Mouse (Mus musculus): ENCODE results near the gene Josd2. TPM values are rescaled to one million over a fixed set of nuclear protein-coding genes. Genes with fewer than 3 reads are reported as not detected.

The Josd2 gene
- polyA plus RNA-seq (2012; rRNA removed), result 92.8 and 129 TPM in 2 replicates

DNA sequence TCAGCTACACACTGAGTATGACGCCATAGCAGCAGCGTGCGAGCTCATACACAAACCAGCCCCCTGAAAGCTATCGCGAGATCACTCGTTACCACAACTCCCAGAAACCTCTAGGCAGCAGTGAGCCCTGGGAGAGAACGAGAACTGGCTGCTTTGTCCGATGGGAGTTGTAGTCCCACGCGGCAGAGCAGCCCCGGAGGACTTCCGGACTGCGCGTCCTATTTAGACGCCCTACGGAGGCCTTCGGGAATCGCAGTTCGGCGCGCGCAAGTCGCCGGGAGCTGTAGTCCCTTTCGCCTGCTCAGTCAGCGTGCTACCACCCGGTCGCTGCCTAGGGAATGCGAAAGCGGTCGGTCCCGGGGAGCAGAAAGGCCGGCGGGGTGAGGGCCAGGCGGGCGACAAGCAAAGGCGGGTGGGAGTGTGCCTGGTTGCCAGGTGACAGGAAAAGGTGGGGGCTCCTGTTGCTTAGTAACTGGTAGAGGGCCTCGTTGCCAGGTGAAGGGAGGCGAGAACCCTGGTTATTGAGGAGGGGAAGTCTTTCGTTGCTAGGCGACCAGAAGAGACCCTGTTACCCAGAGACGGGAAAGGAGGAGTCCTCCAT is at the start of gene Josd2:
TSS of gene Josd2 (plus strand) at position 170 of the 601 bp plus-strand sequence.
- TF ChIP-seq CTCF (conservative IDR thresholded peaks at IDR 0.05; ENCODE audit: insufficient read depth, insufficient read length, low read depth, low read length) (no peak), POLR2A (IDR thresholded peaks at IDR 0.05; ENCODE audit: low read depth, low read length) (no peak)
- no peaks in the 10 kb centered on the region for H3K4me1 ChIP-seq (ENCODE audit: control insufficient read depth, insufficient read depth, low read length)
- WGBS, result 1% methylated on average over 42 of the region's 42 CpGs
- H3K36me3 ChIP-seq (ENCODE audit: control insufficient read depth, insufficient read depth, low read length), result no peaks in the 10 kb centered on the region
- DNase-seq, result peak; percentile 99
- H3K27me3 ChIP-seq (replicated peaks; ENCODE audit: control insufficient read depth, insufficient read depth, low read length), result no peaks in the 10 kb centered on the region
- no peak within 1 kb of the TSS for H3K27ac ChIP-seq (ENCODE audit: insufficient read depth, low read depth, low read length)
- peak within 1 kb of the TSS; percentile 67 for H3K4me3 ChIP-seq (ENCODE audit: insufficient read depth, low read depth, low read length)

DNA sequence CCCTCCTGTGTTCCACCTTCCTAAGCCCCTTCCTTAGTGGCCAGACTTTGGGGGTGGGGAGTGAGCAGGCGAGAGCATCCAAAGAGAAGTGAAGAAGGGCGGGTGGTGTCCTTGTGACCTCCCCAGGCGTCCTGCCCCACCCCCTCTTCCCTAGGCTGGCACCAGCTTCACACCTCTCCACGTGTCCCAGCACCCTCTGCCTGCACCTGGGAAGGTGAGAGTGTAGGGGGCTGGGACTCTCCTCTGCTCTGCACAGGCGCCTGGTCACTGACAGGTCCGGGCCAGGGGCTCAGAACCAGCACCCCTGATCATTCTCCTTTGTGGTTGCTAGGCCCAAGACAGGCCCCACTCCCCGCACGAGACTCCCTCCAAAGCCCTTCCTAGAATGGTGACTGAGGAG is 40.1 kb upstream of the Josd2 start:
- Histone ChIP-seq H3K36me3 (ENCODE audit: control insufficient read depth, insufficient read depth, low read length) (no peaks in the 10 kb centered on the region), H3K4me3 (ENCODE audit: insufficient read depth, low read depth, low read length) (no peak overlapping the region), H3K27me3 (replicated peaks; ENCODE audit: control insufficient read depth, insufficient read depth, low read length) (peaks cover 2% of the 10 kb centered on the region; the same call in 1 of the 2 replicates), H3K4me1 (ENCODE audit: control insufficient read depth, insufficient read depth, low read length) (no peaks in the 10 kb centered on the region), H3K27ac (ENCODE audit: insufficient read depth, low read depth, low read length) (no peak overlapping the region)
- 15% methylated on average over 8 of the region's 8 CpGs for WGBS
- TF ChIP-seq CTCF (conservative IDR thresholded peaks at IDR 0.05; ENCODE audit: insufficient read depth, insufficient read length, low read depth, low read length), result no peak
- TF ChIP-seq POLR2A (IDR thresholded peaks at IDR 0.05; ENCODE audit: low read depth, low read length), result no peak
- DNase-seq, result no peak

DNA sequence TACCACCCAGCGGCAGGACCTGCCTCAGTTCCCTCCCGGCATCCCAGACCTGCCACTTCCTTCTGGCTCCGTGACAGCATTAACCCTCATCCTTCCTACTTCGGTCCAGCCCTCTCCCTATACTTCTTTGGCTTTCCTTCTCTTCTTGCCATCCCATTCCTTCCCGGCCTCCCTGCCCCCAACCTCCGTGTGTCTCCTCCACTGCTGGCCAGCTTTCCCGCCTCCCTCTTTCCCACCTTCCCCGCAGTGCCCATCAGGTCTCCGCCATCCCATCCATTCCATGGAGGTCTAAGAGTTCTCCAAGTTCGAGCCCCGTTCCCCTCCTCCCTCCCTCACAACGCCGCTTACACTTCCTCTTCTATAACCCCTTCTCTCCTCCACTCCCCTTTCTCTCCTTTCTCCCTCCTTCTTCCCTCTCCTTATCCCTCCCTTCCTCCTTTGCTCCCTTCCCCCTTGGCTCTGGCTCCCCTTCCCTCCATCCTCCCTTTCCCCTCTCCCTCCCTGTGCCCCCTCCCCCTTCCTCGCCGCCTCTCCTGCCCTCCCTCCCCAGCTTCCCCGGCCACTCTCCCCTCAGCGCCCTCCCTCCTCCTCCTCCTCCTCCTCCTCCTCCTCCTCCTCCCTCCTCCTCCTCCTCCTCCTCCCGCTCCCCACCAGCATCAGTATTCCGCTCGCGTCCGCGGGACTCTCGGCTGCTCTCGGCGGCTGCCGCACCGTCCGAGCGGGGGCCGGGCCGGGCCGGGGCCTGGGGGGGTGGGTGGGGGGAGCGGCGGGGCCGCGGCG is 39.4 kb upstream of the Josd2 start:
- Histone ChIP-seq H3K27me3 (replicated peaks; ENCODE audit: control insufficient read depth, insufficient read depth, low read length) (peaks cover 2% of the 10 kb centered on the region; the same call in 1 of the 2 replicates), H3K36me3 (ENCODE audit: control insufficient read depth, insufficient read depth, low read length) (no peaks in the 10 kb centered on the region), H3K4me1 (ENCODE audit: control insufficient read depth, insufficient read depth, low read length) (no peaks in the 10 kb centered on the region), H3K4me3 (ENCODE audit: insufficient read depth, low read depth, low read length) (no peak overlapping the region), H3K27ac (ENCODE audit: insufficient read depth, low read depth, low read length) (no peak overlapping the region)
- DNase-seq, result no peak
- no peak for TF ChIP-seq POLR2A (IDR thresholded peaks at IDR 0.05; ENCODE audit: low read depth, low read length)
- TF ChIP-seq CTCF (conservative IDR thresholded peaks at IDR 0.05; ENCODE audit: insufficient read depth, insufficient read length, low read depth, low read length), result no peak
- 4% methylated on average over 16 of the region's 38 CpGs for WGBS

- no peaks in the 10 kb centered on the region for H3K4me1 ChIP-seq (ENCODE audit: control insufficient read depth, insufficient read depth, low read length)
- no peak for DNase-seq
- H3K27me3 ChIP-seq (replicated peaks; ENCODE audit: control insufficient read depth, insufficient read depth, low read length), result peaks cover 2% of the 10 kb centered on the region; the same call in 1 of the 2 replicates
- H3K4me3 ChIP-seq (ENCODE audit: insufficient read depth, low read depth, low read length), result no peak within 1 kb of the TSS
- no peak for TF ChIP-seq CTCF (conservative IDR thresholded peaks at IDR 0.05; ENCODE audit: insufficient read depth, insufficient read length, low read depth, low read length)
- TF ChIP-seq POLR2A (IDR thresholded peaks at IDR 0.05; ENCODE audit: low read depth, low read length), result no peak
- no peak within 1 kb of the TSS for H3K27ac ChIP-seq (ENCODE audit: insufficient read depth, low read depth, low read length)
- H3K36me3 ChIP-seq (ENCODE audit: control insufficient read depth, insufficient read depth, low read length), result no peaks in the 10 kb centered on the region
- 3% methylated on average over 65 of the region's 69 CpGs for WGBS
Measured at GRCm38 (mm10) chr7:44428968-44429521, 38.7 kb upstream of the Josd2 start, which contains the start of gene Lrrc4b. TSS of gene Lrrc4b (plus strand) at chr7:44429018.

DNA sequence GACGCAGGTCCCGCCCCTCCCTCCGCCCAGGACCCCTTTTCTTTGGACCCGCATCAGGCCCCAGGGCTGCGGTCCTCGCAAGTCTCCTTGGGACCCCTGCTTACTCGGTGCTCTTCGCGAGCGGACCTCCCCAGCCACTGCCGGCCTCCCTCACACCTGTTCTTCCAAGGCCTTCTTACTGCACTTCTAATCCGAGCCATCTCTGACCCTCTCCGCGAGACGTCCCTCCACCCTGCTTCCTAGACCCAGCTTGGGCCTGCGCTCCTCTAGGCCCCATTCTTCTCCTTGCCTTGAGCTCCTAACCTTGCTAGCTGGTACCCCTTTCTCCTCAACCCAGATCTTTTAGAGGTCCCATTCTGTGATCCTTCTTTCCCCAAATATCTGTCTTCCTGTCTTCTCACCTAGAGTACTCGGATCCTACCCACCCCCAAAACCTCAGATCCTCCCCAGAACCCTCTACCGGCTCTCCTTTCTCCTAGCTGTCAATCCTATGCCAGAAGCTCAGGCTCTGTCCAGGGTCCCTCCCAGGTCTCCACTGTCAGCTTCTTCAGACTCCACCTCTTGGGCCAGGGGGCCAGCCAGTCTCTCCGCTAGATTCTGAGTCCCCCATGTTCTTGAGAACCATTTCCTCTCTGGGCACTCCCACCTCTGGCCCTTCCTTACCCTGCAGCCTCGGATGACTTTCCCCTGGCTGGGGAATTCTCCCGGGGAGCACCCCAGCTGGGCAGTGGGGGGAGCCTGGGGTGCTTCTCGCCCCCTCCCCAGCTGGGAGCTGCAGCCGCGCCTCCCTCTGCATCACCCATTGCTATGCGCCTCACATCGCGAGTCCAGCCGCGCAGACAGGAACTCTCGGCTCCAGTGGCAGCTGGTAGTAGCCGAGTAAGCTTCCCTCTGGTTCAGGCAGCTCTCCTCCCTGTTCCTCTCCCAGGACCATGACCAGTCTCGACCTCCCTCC is 38.0 kb upstream of the Josd2 start:
- peaks cover 2% of the 10 kb centered on the region; the same call in 1 of the 2 replicates for H3K27me3 ChIP-seq (replicated peaks; ENCODE audit: control insufficient read depth, insufficient read depth, low read length)
- WGBS, result 9% methylated on average over 32 of the region's 32 CpGs
- H3K4me1 ChIP-seq (ENCODE audit: control insufficient read depth, insufficient read depth, low read length), result no peaks in the 10 kb centered on the region
- DNase-seq, result no peak
- H3K27ac ChIP-seq (ENCODE audit: insufficient read depth, low read depth, low read length), result no peak overlapping the region
- no peak overlapping the region for H3K4me3 ChIP-seq (ENCODE audit: insufficient read depth, low read depth, low read length)
- no peak for TF ChIP-seq POLR2A (IDR thresholded peaks at IDR 0.05; ENCODE audit: low read depth, low read length)
- no peak for TF ChIP-seq CTCF (conservative IDR thresholded peaks at IDR 0.05; ENCODE audit: insufficient read depth, insufficient read length, low read depth, low read length)
- H3K36me3 ChIP-seq (ENCODE audit: control insufficient read depth, insufficient read depth, low read length), result no peaks in the 10 kb centered on the region

GRCm38 (mm10) chr7:44432550-44432949 is 35.2 kb upstream of the Josd2 start:
- TF ChIP-seq POLR2A (IDR thresholded peaks at IDR 0.05; ENCODE audit: low read depth, low read length) (no peak), CTCF (conservative IDR thresholded peaks at IDR 0.05; ENCODE audit: insufficient read depth, insufficient read length, low read depth, low read length) (no peak)
- Histone ChIP-seq H3K36me3 (ENCODE audit: control insufficient read depth, insufficient read depth, low read length) (no peaks in the 10 kb centered on the region), H3K27me3 (replicated peaks; ENCODE audit: control insufficient read depth, insufficient read depth, low read length) (peaks cover 2% of the 10 kb centered on the region; the same call in 1 of the 2 replicates)

More at GRCm38 (mm10) chr7:44432550-44432949, 35.2 kb upstream of the Josd2 start:
- DNase-seq, result no peak
- Histone ChIP-seq H3K27ac (ENCODE audit: insufficient read depth, low read depth, low read length) (no peak overlapping the region), H3K4me3 (ENCODE audit: insufficient read depth, low read depth, low read length) (no peak overlapping the region), H3K4me1 (ENCODE audit: control insufficient read depth, insufficient read depth, low read length) (no peaks in the 10 kb centered on the region)
- 68% methylated on average over 6 of the region's 6 CpGs for WGBS
